Mouse (Mus musculus): ENCODE results near the gene Gse1. TPM values are rescaled to one million over a fixed set of nuclear protein-coding genes. Genes with fewer than 3 reads are reported as not detected.

Gse1 gene
- polyA plus RNA-seq, 1 experiment from 2014 or later, result 6.4 TPM

DNA sequence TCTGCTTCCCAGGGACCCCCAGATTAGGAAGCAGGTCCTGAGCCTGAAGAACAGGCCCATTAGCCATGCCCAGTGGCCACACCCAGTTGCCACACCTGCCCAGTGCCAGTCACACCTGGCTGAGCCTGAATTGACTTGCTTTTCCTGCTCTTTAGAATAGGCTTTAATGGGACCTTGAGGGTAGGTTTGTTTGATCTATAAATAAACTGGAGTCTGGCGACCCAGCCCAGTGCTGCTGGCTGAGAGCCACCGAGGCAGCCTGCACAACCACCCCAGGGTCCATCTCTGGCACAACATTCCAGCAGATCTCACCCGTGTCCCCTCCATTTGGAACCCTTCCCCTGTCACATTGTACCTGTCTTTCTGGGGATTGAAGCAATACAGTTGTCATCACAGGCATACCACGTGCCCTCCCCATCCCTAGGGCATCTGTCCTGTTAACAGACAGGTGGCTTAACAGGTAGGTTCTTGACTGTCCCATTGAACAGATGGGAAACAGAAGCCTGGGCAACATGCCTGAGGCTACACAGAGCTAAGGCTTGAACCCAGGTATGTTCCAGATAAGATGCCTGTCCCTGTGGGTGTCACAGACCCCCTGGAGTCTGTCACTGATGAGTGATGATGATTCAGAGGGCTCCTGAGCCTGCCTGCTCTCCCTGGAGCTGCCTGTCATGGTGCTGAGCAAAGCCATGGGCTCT lies 214.2 kb downstream of the Gse1 start:
- ATAC-seq, result peak; percentile 30; the same call in 1 of the 2 replicates
- H3K27me3 ChIP-seq (replicated peaks; ENCODE audit: control insufficient read depth, insufficient read depth, low read length), result no peaks in the 10 kb centered on the region
- peaks cover 25% of the 10 kb centered on the region for H3K4me1 ChIP-seq (replicated peaks; ENCODE audit: control insufficient read depth, insufficient read depth, low read length)
- H3K9me3 ChIP-seq (ENCODE audit: control insufficient read depth), result no peaks in the 10 kb centered on the region
- no peak for TF ChIP-seq CTCF (IDR thresholded peaks at IDR 0.05; ENCODE audit: low read depth)
- H3K27ac ChIP-seq (ENCODE audit: low read depth, low read length), result peak overlapping the region; percentile 63
- H3K36me3 ChIP-seq (ENCODE audit: control insufficient read depth, insufficient read depth), result no peaks in the 10 kb centered on the region
- no peak overlapping the region for H3K4me3 ChIP-seq (ENCODE audit: low read depth, low read length)
- H3K9ac ChIP-seq (ENCODE audit: low read depth, low read length), result no peak overlapping the region
- WGBS, result 25% methylated on average over 4 of the region's 4 CpGs
- H3K4me2 ChIP-seq (replicated peaks; ENCODE audit: low read depth), result no peak overlapping the region

DNA sequence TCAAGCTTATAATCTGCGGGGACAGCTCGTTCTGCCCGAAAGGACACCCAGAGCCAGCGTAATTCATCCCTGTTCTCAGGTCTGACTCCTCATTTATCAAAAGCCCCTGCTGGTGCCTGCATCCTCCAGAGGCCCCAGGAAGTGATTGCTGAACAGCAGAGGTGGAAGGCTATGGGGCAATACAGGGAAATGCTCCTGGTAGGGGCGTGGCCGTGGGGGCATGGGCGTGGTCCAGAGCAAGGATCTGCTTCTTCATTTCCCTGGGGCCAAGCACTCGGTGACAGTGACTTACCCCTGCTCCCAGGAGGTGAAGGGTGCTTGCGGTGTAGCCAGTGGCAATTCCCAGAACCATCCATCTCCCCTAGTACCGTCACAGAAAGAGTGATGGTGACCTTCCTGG lies 217.0 kb downstream of the Gse1 start:
- H3K9me3 ChIP-seq (ENCODE audit: control insufficient read depth), result no peaks in the 10 kb centered on the region
- no peaks in the 10 kb centered on the region for H3K27me3 ChIP-seq (replicated peaks; ENCODE audit: control insufficient read depth, insufficient read depth, low read length)
- H3K4me2 ChIP-seq (replicated peaks; ENCODE audit: low read depth), result no peak overlapping the region
- peak; percentile 50 for ATAC-seq
- peaks cover 32% of the 10 kb centered on the region for H3K4me1 ChIP-seq (replicated peaks; ENCODE audit: control insufficient read depth, insufficient read depth, low read length)
- no peak overlapping the region for H3K27ac ChIP-seq (ENCODE audit: low read depth, low read length)
- H3K9ac ChIP-seq (ENCODE audit: low read depth, low read length), result no peak overlapping the region
- 27% methylated on average over 10 of the region's 10 CpGs for WGBS
- no peak overlapping the region for H3K4me3 ChIP-seq (ENCODE audit: low read depth, low read length)
- H3K36me3 ChIP-seq (ENCODE audit: control insufficient read depth, insufficient read depth), result no peaks in the 10 kb centered on the region
- TF ChIP-seq CTCF (IDR thresholded peaks at IDR 0.05; ENCODE audit: low read depth), result no peak

DNA sequence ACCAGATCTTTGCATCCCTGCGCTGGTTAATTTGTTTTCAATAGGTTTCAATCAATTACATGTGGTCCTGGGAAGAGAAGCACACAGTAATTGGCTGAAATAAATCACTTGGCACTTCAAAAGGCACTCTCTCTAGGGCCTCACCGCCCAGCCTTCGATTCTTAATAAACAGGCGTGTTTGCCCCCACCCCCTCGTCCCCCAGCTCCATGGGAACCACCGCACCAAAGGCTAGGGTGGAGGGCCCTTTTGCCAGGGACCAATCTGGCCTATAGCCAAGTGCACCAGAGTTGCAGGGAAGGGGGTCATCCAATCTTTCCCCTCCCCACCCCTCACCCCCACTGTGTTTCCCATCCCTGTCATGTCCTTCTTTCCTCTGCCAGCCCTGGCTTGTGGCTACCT lies 219.9 kb downstream of the Gse1 start:
- no peak for TF ChIP-seq CTCF (IDR thresholded peaks at IDR 0.05; ENCODE audit: low read depth)
- ATAC-seq, result no peak
- Histone ChIP-seq H3K9me3 (ENCODE audit: control insufficient read depth) (no peaks in the 10 kb centered on the region), H3K27me3 (replicated peaks; ENCODE audit: control insufficient read depth, insufficient read depth, low read length) (no peaks in the 10 kb centered on the region), H3K4me3 (ENCODE audit: low read depth, low read length) (no peak overlapping the region), H3K27ac (ENCODE audit: low read depth, low read length) (no peak overlapping the region), H3K4me1 (replicated peaks; ENCODE audit: control insufficient read depth, insufficient read depth, low read length) (peaks cover 19% of the 10 kb centered on the region), H3K36me3 (ENCODE audit: control insufficient read depth, insufficient read depth) (no peaks in the 10 kb centered on the region), H3K9ac (ENCODE audit: low read depth, low read length) (no peak overlapping the region), H3K4me2 (replicated peaks; ENCODE audit: low read depth) (no peak overlapping the region)
- WGBS, result 78% methylated on average over 6 of the region's 6 CpGs

DNA sequence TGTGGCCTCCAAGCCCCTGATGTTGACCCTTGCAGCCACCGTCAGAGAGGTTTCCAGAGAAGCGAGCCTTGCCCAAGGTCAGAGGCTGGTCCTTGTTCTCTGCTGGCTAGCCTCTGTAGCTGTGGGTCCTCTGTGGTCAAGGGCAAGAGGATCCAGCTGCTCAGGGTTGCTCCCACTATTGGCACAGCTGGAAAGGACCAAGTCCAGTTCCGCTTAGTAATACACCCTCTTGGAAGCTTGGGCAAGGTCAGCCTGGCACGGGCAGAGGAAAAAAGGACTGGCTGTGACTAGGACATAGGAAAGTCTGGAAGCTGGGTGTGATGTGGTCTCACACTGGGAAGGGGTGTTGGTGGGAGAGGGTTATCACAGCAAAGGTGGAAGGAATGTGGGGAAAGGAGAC lies 220.9 kb downstream of the Gse1 start:
- no peaks in the 10 kb centered on the region for H3K36me3 ChIP-seq (ENCODE audit: control insufficient read depth, insufficient read depth)
- no peak for ATAC-seq
- H3K9ac ChIP-seq (ENCODE audit: low read depth, low read length), result no peak overlapping the region
- H3K27ac ChIP-seq (ENCODE audit: low read depth, low read length), result no peak overlapping the region
- peaks cover 21% of the 10 kb centered on the region for H3K4me1 ChIP-seq (replicated peaks; ENCODE audit: control insufficient read depth, insufficient read depth, low read length)
- no peak for TF ChIP-seq CTCF (IDR thresholded peaks at IDR 0.05; ENCODE audit: low read depth)
- H3K4me3 ChIP-seq (ENCODE audit: low read depth, low read length), result no peak overlapping the region
- H3K4me2 ChIP-seq (replicated peaks; ENCODE audit: low read depth), result no peak overlapping the region
- WGBS, result 60% methylated on average over 4 of the region's 4 CpGs
- H3K9me3 ChIP-seq (ENCODE audit: control insufficient read depth), result no peaks in the 10 kb centered on the region
- no peaks in the 10 kb centered on the region for H3K27me3 ChIP-seq (replicated peaks; ENCODE audit: control insufficient read depth, insufficient read depth, low read length)

DNA sequence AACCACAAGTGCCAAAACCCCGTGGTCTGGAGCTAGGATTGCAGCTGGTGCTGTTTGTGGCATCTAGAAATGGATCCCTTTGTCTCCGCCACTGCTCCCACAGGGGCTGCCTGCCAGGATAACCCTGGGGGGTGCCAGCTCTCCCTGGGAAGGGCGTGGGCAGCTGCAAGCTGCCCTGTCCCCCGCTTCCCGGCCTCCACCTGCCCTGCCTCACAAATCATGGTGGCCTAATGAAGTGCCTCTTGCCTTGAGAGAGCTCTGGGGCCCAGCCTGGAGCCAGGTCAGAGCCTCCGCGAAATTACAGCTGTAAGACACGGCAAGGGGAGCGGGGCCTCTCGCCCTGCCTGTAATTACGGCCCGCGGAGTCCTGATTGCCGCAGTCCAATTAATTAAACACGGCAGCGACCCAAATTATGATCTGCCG lies 221.4 kb downstream of the Gse1 start:
- Histone ChIP-seq H3K36me3 (ENCODE audit: control insufficient read depth, insufficient read depth) (no peaks in the 10 kb centered on the region), H3K27me3 (replicated peaks; ENCODE audit: control insufficient read depth, insufficient read depth, low read length) (no peaks in the 10 kb centered on the region), H3K27ac (ENCODE audit: low read depth, low read length) (no peak overlapping the region), H3K9ac (ENCODE audit: low read depth, low read length) (no peak overlapping the region), H3K4me3 (ENCODE audit: low read depth, low read length) (no peak overlapping the region), H3K4me2 (replicated peaks; ENCODE audit: low read depth) (no peak overlapping the region), H3K4me1 (replicated peaks; ENCODE audit: control insufficient read depth, insufficient read depth, low read length) (peaks cover 22% of the 10 kb centered on the region), H3K9me3 (ENCODE audit: control insufficient read depth) (no peaks in the 10 kb centered on the region)
- ATAC-seq, result 0 out of 2 replicates have a peak, but pooled peaks have one; percentile 5
- TF ChIP-seq CTCF (IDR thresholded peaks at IDR 0.05; ENCODE audit: low read depth), result no peak
- 21% methylated on average over 17 of the region's 17 CpGs for WGBS

DNA sequence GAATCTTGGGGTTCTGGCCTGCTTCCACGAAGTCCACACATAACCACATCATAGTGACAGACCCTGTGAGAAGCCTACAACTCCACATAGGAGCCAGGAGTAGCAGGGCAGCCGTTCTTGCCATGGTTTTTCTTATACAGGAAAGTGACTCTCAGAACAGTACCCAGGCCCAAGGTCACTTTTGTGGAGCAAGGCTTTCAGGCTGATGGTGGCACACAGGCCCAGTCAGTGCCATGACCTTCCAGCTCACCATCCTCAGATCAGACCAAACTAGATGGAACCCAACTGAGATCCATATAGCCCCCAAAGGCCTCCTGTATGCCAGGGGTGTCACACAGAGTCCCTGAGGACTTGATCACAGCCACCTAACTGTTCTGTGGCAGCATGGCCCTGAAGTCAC lies 223.9 kb downstream of the Gse1 start:
- ATAC-seq, result no peak
- peaks cover 23% of the 10 kb centered on the region for H3K4me1 ChIP-seq (replicated peaks; ENCODE audit: control insufficient read depth, insufficient read depth, low read length)

More for the DNA sequence above, 223.9 kb downstream of the Gse1 start:
- TF ChIP-seq CTCF (IDR thresholded peaks at IDR 0.05; ENCODE audit: low read depth), result no peak
- Histone ChIP-seq H3K36me3 (ENCODE audit: control insufficient read depth, insufficient read depth) (no peaks in the 10 kb centered on the region), H3K4me3 (ENCODE audit: low read depth, low read length) (no peak overlapping the region), H3K27ac (ENCODE audit: low read depth, low read length) (no peak overlapping the region), H3K4me2 (replicated peaks; ENCODE audit: low read depth) (no peak overlapping the region), H3K9ac (ENCODE audit: low read depth, low read length) (no peak overlapping the region), H3K27me3 (replicated peaks; ENCODE audit: control insufficient read depth, insufficient read depth, low read length) (no peaks in the 10 kb centered on the region), H3K9me3 (ENCODE audit: control insufficient read depth) (no peaks in the 10 kb centered on the region)
- WGBS, result 92% methylated on average over 2 of the region's 2 CpGs
